Mouse (Mus musculus) neural tube, embryonic 13.5 days (tissue): ENCODE measurements around the gene Tspan9. TPM values are rescaled to one million over a fixed set of nuclear protein-coding genes. Genes with fewer than 3 reads are reported as not detected.
A peak's percentile ranks its signal among the peaks of the same experiment; 100 is the strongest.

Experiments used
- ATAC-seq: fragments of 200-750 bp; cut with Nextera tagmentation; 2 replicates; pipeline ENCODE4 v1.8.0; 2017; ENCODE audit warnings: low read depth, mild to moderate bottlenecking, moderate TSS enrichment, moderate library complexity
- H3K27ac ChIP-seq: fragments of 300-500 bp; sonication (generic); replicated peaks from 2 replicates; pipeline ENCODE4 v1.5.1; 2015; ENCODE audit warnings: moderate library complexity, mild to moderate bottlenecking, inconsistent platforms
- H3K27me3 ChIP-seq: fragments of 300-500 bp; sonication (generic); 2 replicates; pipeline ENCODE4 v1.6.1; 2015; ENCODE audit warnings: mild to moderate bottlenecking, inconsistent platforms
- H3K36me3 ChIP-seq: fragments of 300-500 bp; sonication (generic); 2 replicates; pipeline ENCODE4 v1.6.1; 2015; ENCODE audit warnings: mild to moderate bottlenecking, inconsistent platforms
- H3K4me1 ChIP-seq: fragments of 300-500 bp; sonication (generic); replicated peaks from 2 replicates; pipeline ENCODE4 v1.6.1; 2015; ENCODE audit warnings: inconsistent platforms
- H3K4me2 ChIP-seq: fragments of 300-500 bp; sonication (generic); 2 replicates; pipeline ENCODE4 v1.6.1; 2015; ENCODE audit warnings: inconsistent platforms, mild to moderate bottlenecking, moderate library complexity
- H3K4me3 ChIP-seq: fragments of 300-500 bp; sonication (generic); 2 replicates; pipeline ENCODE4 v1.5.1; 2015; ENCODE audit warnings: mild to moderate bottlenecking, inconsistent platforms
- H3K9ac ChIP-seq: fragments of 300-500 bp; sonication (generic); 2 replicates; pipeline ENCODE4 v1.6.1; 2015; ENCODE audit warnings: moderate library complexity, mild to moderate bottlenecking, inconsistent platforms
- H3K9me3 ChIP-seq: fragments of 300-500 bp; sonication (generic); 2 replicates; pipeline ENCODE4 v1.6.1; 2016; ENCODE audit warnings: inconsistent platforms
- WGBS: fragments of 180-500 bp; shearing (Covaris S2); methylation state at CpG from one replicate; pipeline ENCODE4 v1.1.7; 2015; 5-methylcytosine and 5-hydroxymethylcytosine counted together
- polyA plus RNA-seq: library from polyadenylated mRNA; unstranded; fragments of >200 nt; fragmentation: Nextera tagmentation; extraction: Ambion mirVana; gene quantifications from 2 replicates; pipeline ENCODE4 v1.2.1, GENCODE M21; 2015

Gene Tspan9
- polyA plus RNA-seq, 1 experiment from 2014 or later, result 38.5 TPM

DNA sequence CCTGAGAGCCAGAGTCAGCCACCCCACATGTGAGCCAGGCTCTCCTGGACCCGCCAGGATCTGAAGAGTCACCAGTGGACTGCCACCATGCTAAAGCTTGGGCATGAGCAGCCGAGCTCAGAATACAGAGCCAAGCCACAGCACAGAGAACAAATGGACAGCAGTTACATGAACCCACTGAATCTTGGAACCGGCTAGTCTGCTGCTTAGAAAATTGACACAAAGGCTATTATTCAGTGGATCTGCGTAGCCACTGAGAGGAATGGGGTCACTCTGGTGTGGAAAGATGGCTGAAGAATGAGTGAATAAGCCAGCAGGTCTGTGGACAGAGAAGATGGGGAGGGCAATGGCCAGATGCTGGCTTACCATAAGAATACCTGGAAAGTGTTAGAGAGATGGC is 12.7 kb downstream of the Tspan9 start:
- 64% methylated on average over 4 of the region's 4 CpGs for WGBS

GRCm38 (mm10) chr6:128129382-128129781 is 14.0 kb downstream of the Tspan9 start:
- Histone ChIP-seq H3K4me3 (no peak overlapping the region), H3K27ac (peak overlapping the region; percentile 47; the same call in 1 of the 2 replicates), H3K27me3 (no peaks in the 10 kb centered on the region), H3K4me2 (no peak overlapping the region), H3K9ac (peak overlapping the region; percentile 13; the same call in 1 of the 2 replicates), H3K9me3 (no peaks in the 10 kb centered on the region), H3K4me1 (peaks cover 39% of the 10 kb centered on the region), H3K36me3 (no peaks in the 10 kb centered on the region)
- no peak for ATAC-seq
- 47% methylated on average over 5 of the region's 5 CpGs for WGBS

More for the DNA sequence above, 12.7 kb downstream of the Tspan9 start:
- no peak overlapping the region for H3K9ac ChIP-seq
- no peak overlapping the region for H3K4me3 ChIP-seq
- H3K4me1 ChIP-seq, result peaks cover 50% of the 10 kb centered on the region
- no peak overlapping the region for H3K27ac ChIP-seq
- no peaks in the 10 kb centered on the region for H3K9me3 ChIP-seq
- H3K4me2 ChIP-seq, result no peak overlapping the region
- no peaks in the 10 kb centered on the region for H3K27me3 ChIP-seq
- ATAC-seq, result no peak
- H3K36me3 ChIP-seq, result no peaks in the 10 kb centered on the region

- no peaks in the 10 kb centered on the region for H3K9me3 ChIP-seq
- H3K4me2 ChIP-seq, result no peak overlapping the region
- no peak overlapping the region for H3K4me3 ChIP-seq
- no peaks in the 10 kb centered on the region for H3K27me3 ChIP-seq
- H3K36me3 ChIP-seq, result 0 out of 2 replicates have a peak, but pooled peaks cover 3% of the 10 kb centered on the region
- no peak for ATAC-seq
- WGBS, result 87% methylated on average over 3 of the region's 3 CpGs
- H3K4me1 ChIP-seq, result peaks cover 33% of the 10 kb centered on the region
- H3K9ac ChIP-seq, result 0 out of 2 replicates have a peak overlapping the region, but pooled peaks have one; percentile 5
- no peak overlapping the region for H3K27ac ChIP-seq
Measured at GRCm38 (mm10) chr6:128127312-128127711, 16.1 kb downstream of the Tspan9 start.

DNA sequence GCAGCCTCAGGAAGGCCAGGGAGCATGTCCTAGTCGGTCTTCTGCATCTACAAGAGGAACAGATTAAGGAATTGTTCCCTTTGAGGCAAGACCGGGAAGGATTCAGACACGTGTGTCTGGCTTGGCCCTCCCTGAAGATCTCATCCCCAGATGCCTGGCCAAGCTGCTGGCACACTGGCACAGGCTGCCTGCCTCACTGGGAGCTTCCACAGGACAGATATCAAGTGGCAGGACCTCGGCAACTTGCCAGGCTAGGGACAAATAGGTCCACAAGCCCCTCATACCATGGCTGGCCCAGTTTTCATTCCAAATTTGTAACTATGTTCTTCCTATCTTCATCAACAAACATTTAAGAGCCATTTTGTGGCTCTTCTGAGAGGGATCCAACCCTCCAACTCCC is 16.5 kb downstream of the Tspan9 start:
- H3K4me3 ChIP-seq, result no peak overlapping the region
- H3K27me3 ChIP-seq, result no peaks in the 10 kb centered on the region
- H3K4me1 ChIP-seq, result peaks cover 35% of the 10 kb centered on the region
- H3K9me3 ChIP-seq, result no peaks in the 10 kb centered on the region
- 0 out of 2 replicates have a peak overlapping the region, but pooled peaks have one; percentile 5 for H3K9ac ChIP-seq
- ATAC-seq, result no peak
- WGBS, result 71% methylated on average over 4 of the region's 4 CpGs
- no peak overlapping the region for H3K27ac ChIP-seq
- no peak overlapping the region for H3K4me2 ChIP-seq
- 0 out of 2 replicates have a peak, but pooled peaks cover 3% of the 10 kb centered on the region for H3K36me3 ChIP-seq

DNA sequence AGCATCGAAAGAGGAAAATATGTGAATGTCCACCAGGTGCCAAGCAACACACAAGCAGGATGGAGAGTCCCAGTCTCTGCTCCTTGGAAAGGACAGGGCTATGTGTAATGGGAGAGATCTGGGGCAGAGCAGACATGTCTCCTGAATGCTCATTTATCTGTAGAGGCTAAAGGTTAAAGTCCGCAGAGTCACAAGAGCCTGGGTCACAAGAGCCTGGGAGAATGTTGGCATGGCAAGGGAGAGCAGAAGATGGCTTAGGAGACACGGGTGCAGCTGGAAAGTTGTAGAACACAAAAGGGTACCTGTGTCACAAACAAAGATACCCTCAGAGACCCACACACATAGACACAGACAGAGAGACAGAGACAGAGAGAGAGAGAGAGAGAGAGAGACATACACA is 17.9 kb downstream of the Tspan9 start:
- no peak overlapping the region for H3K9ac ChIP-seq
- no peak overlapping the region for H3K4me3 ChIP-seq
- WGBS, result 82% methylated on average over 3 of the region's 3 CpGs
- no peaks in the 10 kb centered on the region for H3K9me3 ChIP-seq
- H3K4me1 ChIP-seq, result peaks cover 34% of the 10 kb centered on the region
- H3K27ac ChIP-seq, result no peak overlapping the region
- H3K36me3 ChIP-seq, result 0 out of 2 replicates have a peak, but pooled peaks cover 3% of the 10 kb centered on the region
- ATAC-seq, result no peak
- no peaks in the 10 kb centered on the region for H3K27me3 ChIP-seq
- no peak overlapping the region for H3K4me2 ChIP-seq

- Histone ChIP-seq H3K4me2 (no peak overlapping the region), H3K4me1 (peaks cover 28% of the 10 kb centered on the region), H3K9ac (no peak overlapping the region), H3K36me3 (0 out of 2 replicates have a peak, but pooled peaks cover 3% of the 10 kb centered on the region), H3K27ac (no peak overlapping the region), H3K27me3 (no peaks in the 10 kb centered on the region), H3K4me3 (no peak overlapping the region), H3K9me3 (no peaks in the 10 kb centered on the region)
- 78% methylated on average over 10 of the region's 10 CpGs for WGBS
- no peak for ATAC-seq
Measured at GRCm38 (mm10) chr6:128124222-128124971, 19.0 kb downstream of the Tspan9 start.

GRCm38 (mm10) chr6:128122127-128122526 is 21.3 kb downstream of the Tspan9 start:
- ATAC-seq, result no peak
- WGBS, result 62% methylated on average over 5 of the region's 5 CpGs
- no peak overlapping the region for H3K27ac ChIP-seq

DNA sequence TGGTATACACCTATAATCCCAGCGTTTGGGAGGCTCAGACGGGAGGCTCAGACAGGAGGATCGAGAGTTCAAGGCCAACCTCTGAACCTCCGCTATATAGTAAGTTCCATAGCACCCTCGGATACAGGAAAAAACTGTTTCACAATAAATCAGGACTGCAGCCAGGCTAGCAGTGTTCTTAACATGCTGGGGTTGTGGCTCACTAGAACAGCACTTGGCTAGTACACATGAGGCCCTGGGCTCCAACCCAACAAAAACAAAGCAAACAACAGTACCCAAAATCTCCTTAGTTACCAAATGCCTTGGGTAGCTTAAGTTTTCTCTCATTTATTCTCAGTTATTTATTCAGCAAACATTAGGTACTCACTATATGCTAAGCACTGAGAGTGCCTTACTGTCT is 21.7 kb downstream of the Tspan9 start:
- no peaks in the 10 kb centered on the region for H3K27me3 ChIP-seq
- H3K4me3 ChIP-seq, result no peak overlapping the region
- no peak overlapping the region for H3K4me2 ChIP-seq
- H3K9ac ChIP-seq, result no peak overlapping the region
- WGBS, result 86% methylated on average over 5 of the region's 5 CpGs
- H3K4me1 ChIP-seq, result peaks cover 23% of the 10 kb centered on the region
- no peak for ATAC-seq
- H3K36me3 ChIP-seq, result 0 out of 2 replicates have a peak, but pooled peaks cover 3% of the 10 kb centered on the region
- H3K27ac ChIP-seq, result no peak overlapping the region
- no peaks in the 10 kb centered on the region for H3K9me3 ChIP-seq

More at GRCm38 (mm10) chr6:128122127-128122526, 21.3 kb downstream of the Tspan9 start:
- Histone ChIP-seq H3K36me3 (0 out of 2 replicates have a peak, but pooled peaks cover 3% of the 10 kb centered on the region), H3K9ac (no peak overlapping the region), H3K27me3 (no peaks in the 10 kb centered on the region), H3K4me1 (peaks cover 21% of the 10 kb centered on the region), H3K4me3 (no peak overlapping the region), H3K4me2 (no peak overlapping the region), H3K9me3 (no peaks in the 10 kb centered on the region)

DNA sequence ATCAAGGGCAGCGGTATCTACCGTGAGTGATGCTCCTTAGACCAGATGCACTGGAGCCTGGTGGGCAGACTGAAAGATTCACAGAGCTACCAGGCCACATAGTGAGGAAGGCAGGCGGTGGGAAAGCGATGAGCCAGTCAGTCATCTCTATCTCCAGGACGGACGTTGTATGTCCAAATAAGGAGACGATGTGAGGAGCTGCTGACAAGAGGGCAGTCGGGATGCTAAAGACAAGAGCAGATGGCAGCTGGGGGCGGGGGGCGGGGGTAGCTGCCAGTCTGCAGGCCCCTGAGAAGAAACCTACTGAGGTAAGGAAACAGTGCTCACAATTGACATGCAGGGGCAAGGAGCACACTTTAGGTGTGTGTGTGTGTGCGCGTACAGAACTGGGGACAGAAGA is 22.6 kb downstream of the Tspan9 start:
- 73% methylated on average over 12 of the region's 12 CpGs for WGBS
- H3K4me2 ChIP-seq, result no peak overlapping the region
- peaks cover 29% of the 10 kb centered on the region for H3K4me1 ChIP-seq
- no peaks in the 10 kb centered on the region for H3K27me3 ChIP-seq
- H3K9ac ChIP-seq, result no peak overlapping the region
- no peak for ATAC-seq
- no peak overlapping the region for H3K27ac ChIP-seq
- H3K9me3 ChIP-seq, result no peaks in the 10 kb centered on the region
- no peak overlapping the region for H3K4me3 ChIP-seq
- H3K36me3 ChIP-seq, result 0 out of 2 replicates have a peak, but pooled peaks cover 3% of the 10 kb centered on the region

DNA sequence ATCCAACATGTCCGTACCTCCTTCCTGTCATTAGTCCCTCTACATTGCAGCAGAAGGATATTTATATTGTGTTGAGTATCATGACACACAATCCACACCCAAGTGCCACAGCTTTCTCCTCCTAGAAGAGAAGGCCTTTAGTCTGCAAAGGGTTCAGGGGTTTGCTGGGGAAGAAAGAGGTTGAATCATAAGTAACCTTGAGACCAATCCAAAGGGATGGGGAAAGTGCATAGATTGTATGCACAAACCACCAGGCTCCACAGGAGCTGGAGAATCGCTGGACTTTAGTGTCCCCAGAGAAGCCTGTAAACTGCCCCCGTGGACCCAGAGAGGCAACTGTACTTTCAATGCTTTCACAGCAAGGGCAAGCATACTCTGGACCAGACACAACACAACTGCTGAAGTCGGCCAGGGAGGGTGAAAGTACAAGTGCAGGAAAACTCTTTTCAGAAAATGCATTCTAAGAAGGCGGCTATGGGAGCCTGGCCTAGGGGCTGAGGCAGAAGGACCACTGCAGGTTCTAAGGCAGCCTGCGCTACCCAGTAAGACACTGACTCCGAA is 24.6 kb downstream of the Tspan9 start:
- no peak overlapping the region for H3K4me2 ChIP-seq
- 0 out of 2 replicates have a peak, but pooled peaks cover under 1% of the 10 kb centered on the region for H3K36me3 ChIP-seq
- H3K4me3 ChIP-seq, result no peak overlapping the region
- no peak overlapping the region for H3K9ac ChIP-seq
- H3K27me3 ChIP-seq, result no peaks in the 10 kb centered on the region
- no peak overlapping the region for H3K27ac ChIP-seq
- H3K9me3 ChIP-seq, result no peaks in the 10 kb centered on the region
- no peak for ATAC-seq
- 87% methylated on average over 7 of the region's 7 CpGs for WGBS
- peaks cover 47% of the 10 kb centered on the region for H3K4me1 ChIP-seq

DNA sequence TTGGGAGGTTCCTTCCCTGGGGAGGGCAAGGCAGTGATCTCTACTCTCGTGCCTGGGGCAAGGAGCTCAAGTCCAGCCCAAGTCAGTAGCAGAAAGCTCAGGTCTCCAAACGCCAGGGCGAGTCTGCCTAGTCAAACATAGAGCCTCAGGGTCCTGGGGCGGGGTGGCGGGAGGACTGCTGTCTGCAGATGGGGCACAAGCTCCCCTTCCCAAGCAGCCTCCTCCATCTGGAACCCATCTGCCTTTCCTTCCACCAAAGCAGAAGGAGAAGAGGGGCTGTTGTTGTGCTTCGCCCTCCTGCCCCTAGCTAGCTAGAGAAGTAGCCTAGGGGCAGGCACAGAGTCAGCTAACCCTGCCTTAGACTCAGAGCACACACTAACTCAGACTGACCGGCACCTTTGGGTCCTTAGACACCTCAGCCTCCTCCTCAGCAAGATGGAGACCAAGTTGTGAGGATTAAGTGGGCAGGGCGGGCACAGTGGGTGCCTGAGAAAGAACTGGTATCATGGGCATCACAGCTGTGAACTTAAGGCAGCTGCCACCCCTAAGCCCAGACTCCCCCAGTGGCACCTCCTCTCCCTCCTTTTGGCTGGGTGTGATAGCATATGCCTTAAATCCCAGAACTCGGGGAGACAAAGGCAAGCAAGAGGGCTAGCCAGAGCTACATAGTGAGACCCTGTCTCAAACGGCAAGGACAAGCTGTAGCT is 26.4 kb downstream of the Tspan9 start:
- Histone ChIP-seq H3K4me3 (no peak overlapping the region), H3K27ac (no peak overlapping the region; the same call in 1 of the 2 replicates), H3K9ac (no peak overlapping the region), H3K9me3 (no peaks in the 10 kb centered on the region), H3K36me3 (no peaks in the 10 kb centered on the region), H3K27me3 (no peaks in the 10 kb centered on the region), H3K4me1 (peaks cover 63% of the 10 kb centered on the region), H3K4me2 (no peak overlapping the region)
- ATAC-seq, result no peak
- WGBS, result 58% methylated on average over 10 of the region's 10 CpGs

DNA sequence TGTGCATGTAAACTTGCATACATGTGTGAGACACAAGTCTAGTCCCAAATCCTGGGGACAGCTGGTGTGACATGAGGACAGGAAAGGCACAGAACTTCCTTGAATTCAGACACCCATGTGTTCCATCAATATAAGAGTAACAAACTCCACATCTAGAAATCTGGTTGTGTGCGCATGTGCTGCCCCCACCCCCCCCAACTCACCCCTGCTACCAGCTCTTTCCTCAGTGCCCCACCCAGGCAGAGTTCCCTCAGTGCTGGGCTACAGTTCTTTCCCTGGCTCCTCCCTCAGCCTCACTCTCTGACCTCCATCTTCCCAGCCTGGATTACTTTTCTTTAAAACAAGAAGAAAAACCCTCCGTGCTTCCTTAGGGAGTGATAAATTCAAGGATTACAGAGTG is 27.1 kb downstream of the Tspan9 start:
- no peak overlapping the region for H3K4me2 ChIP-seq
- peaks cover 64% of the 10 kb centered on the region for H3K4me1 ChIP-seq
- no peaks in the 10 kb centered on the region for H3K27me3 ChIP-seq
- whole genome bisulfite sequencing, result 71% methylated on average over 2 of the region's 2 CpGs
- no peaks in the 10 kb centered on the region for H3K9me3 ChIP-seq
- ATAC-seq, result no peak
- no peaks in the 10 kb centered on the region for H3K36me3 ChIP-seq
- 0 out of 2 replicates have a peak overlapping the region, but pooled peaks have one; percentile 9 for H3K27ac ChIP-seq
- no peak overlapping the region for H3K9ac ChIP-seq
- H3K4me3 ChIP-seq, result no peak overlapping the region
